Mouse (Mus musculus) limb, embryonic 13.5 days (tissue): ENCODE data around the gene Tmtc4. TPM values are rescaled to one million over a fixed set of nuclear protein-coding genes. Genes with fewer than 3 reads are reported as not detected.
A peak's percentile ranks its signal among the peaks of the same experiment; 100 is the strongest.

Experiments used
- ATAC-seq: fragments of 200-750 bp; cut with Nextera tagmentation; 2 replicates; pipeline ENCODE4 v1.8.0; 2017; ENCODE audit warnings: low read depth, moderate number of reproducible peaks, moderate TSS enrichment; ENCODE audit not compliant: low FRiP score
- H3K27ac ChIP-seq: fragments of 300-500 bp; sonication (generic); 2 replicates; pipeline ENCODE4 v1.5.1; 2015; ENCODE audit warnings: inconsistent platforms, mild to moderate bottlenecking, moderate library complexity
- H3K27me3 ChIP-seq: fragments of 300-500 bp; sonication (generic); 2 replicates; pipeline ENCODE4 v1.6.1; 2015; ENCODE audit warnings: mild to moderate bottlenecking, inconsistent platforms
- H3K36me3 ChIP-seq: fragments of 300-500 bp; sonication (generic); 2 replicates; pipeline ENCODE4 v1.6.1; 2015; ENCODE audit warnings: inconsistent platforms, mild to moderate bottlenecking, moderate library complexity
- H3K4me1 ChIP-seq: fragments of 300-500 bp; sonication (generic); 2 replicates; pipeline ENCODE4 v1.6.1; 2015; ENCODE audit warnings: inconsistent platforms
- H3K4me2 ChIP-seq: fragments of 300-500 bp; sonication (generic); replicated peaks from 2 replicates; pipeline ENCODE4 v1.6.1; 2015; ENCODE audit warnings: inconsistent platforms, mild to moderate bottlenecking, moderate library complexity
- H3K4me3 ChIP-seq: fragments of 300-500 bp; sonication (generic); 2 replicates; pipeline ENCODE4 v1.5.1; 2015; ENCODE audit warnings: moderate library complexity, mild to moderate bottlenecking, inconsistent platforms
- H3K9ac ChIP-seq: fragments of 300-500 bp; sonication (generic); 2 replicates; pipeline ENCODE4 v1.6.1; 2015; ENCODE audit warnings: mild to moderate bottlenecking, inconsistent platforms
- H3K9me3 ChIP-seq: fragments of 300-500 bp; sonication (generic); 2 replicates; pipeline ENCODE4 v1.6.1; 2016; ENCODE audit warnings: inconsistent platforms
- WGBS: fragments of 180-500 bp; shearing (Covaris S2); methylation state at CpG from one replicate; pipeline ENCODE4 v1.1.7; 2015; 5-methylcytosine and 5-hydroxymethylcytosine counted together
- polyA plus RNA-seq: library from polyadenylated mRNA; unstranded; fragments of >200 nt; fragmentation: Nextera tagmentation; extraction: Ambion mirVana; gene quantifications from 2 replicates; pipeline ENCODE4 v1.2.1, GENCODE M21; 2015

Gene Tmtc4
- polyA plus RNA-seq, 1 experiment from 2014 or later: 27.3 TPM

GRCm38 (mm10) chr14:122912812-122913498 is 70.9 kb downstream of the Tmtc4 start:
- ATAC-seq: peak; percentile 76
- Histone ChIP-seq H3K9me3 (0 out of 2 replicates have a peak, but pooled peaks cover 8% of the 10 kb centered on the region), H3K4me3 (peak overlapping the region; percentile 71), H3K4me2 (peak overlapping the region; percentile 94), H3K36me3 (0 out of 2 replicates have a peak, but pooled peaks cover 5% of the 10 kb centered on the region), H3K27ac (no peak overlapping the region), H3K27me3 (no peaks in the 10 kb centered on the region), H3K9ac (peak overlapping the region; percentile 73), H3K4me1 (peaks cover 5% of the 10 kb centered on the region; the same call in 1 of the 2 replicates)
- WGBS: under 1% methylated on average over 57 of the region's 58 CpGs

GRCm38 (mm10) chr14:122912137-122912536 is 71.7 kb downstream of the Tmtc4 start:
- H3K27ac ChIP-seq: no peak overlapping the region
- H3K27me3 ChIP-seq: no peaks in the 10 kb centered on the region
- no peak overlapping the region; the same call in 1 of the 2 replicates for H3K9ac ChIP-seq
- WGBS: 30% methylated on average over 1 of the region's 1 CpGs
- 0 out of 2 replicates have a peak, but pooled peaks cover 5% of the 10 kb centered on the region for H3K36me3 ChIP-seq
- ATAC-seq: no peak
- H3K4me1 ChIP-seq: peaks cover 5% of the 10 kb centered on the region; the same call in 1 of the 2 replicates
- H3K4me3 ChIP-seq: peak overlapping the region; percentile 71
- 0 out of 2 replicates have a peak, but pooled peaks cover 9% of the 10 kb centered on the region for H3K9me3 ChIP-seq
- H3K4me2 ChIP-seq: peak overlapping the region; percentile 94

GRCm38 (mm10) chr14:122911265-122911664 is 72.6 kb downstream of the Tmtc4 start:
- no peak overlapping the region for H3K9ac ChIP-seq
- H3K27me3 ChIP-seq: no peaks in the 10 kb centered on the region
- no peak overlapping the region for H3K4me2 ChIP-seq
- 0 out of 2 replicates have a peak, but pooled peaks cover 11% of the 10 kb centered on the region for H3K9me3 ChIP-seq
- ATAC-seq: no peak
- H3K36me3 ChIP-seq: 0 out of 2 replicates have a peak, but pooled peaks cover 3% of the 10 kb centered on the region
- H3K27ac ChIP-seq: no peak overlapping the region
- no peak overlapping the region for H3K4me3 ChIP-seq
- peaks cover 5% of the 10 kb centered on the region; the same call in 1 of the 2 replicates for H3K4me1 ChIP-seq

GRCm38 (mm10) chr14:122909368-122910091 is 74.3 kb downstream of the Tmtc4 start:
- Histone ChIP-seq H3K4me1 (peaks cover 5% of the 10 kb centered on the region; the same call in 1 of the 2 replicates), H3K9ac (no peak overlapping the region), H3K27ac (no peak overlapping the region), H3K4me3 (no peak overlapping the region), H3K4me2 (no peak overlapping the region), H3K27me3 (no peaks in the 10 kb centered on the region), H3K36me3 (0 out of 2 replicates have a peak, but pooled peaks cover 6% of the 10 kb centered on the region), H3K9me3 (0 out of 2 replicates have a peak, but pooled peaks cover 11% of the 10 kb centered on the region)
- ATAC-seq: no peak
- 85% methylated on average over 5 of the region's 5 CpGs for WGBS

GRCm38 (mm10) chr14:122908075-122908474 is 75.8 kb downstream of the Tmtc4 start:
- Histone ChIP-seq H3K36me3 (0 out of 2 replicates have a peak, but pooled peaks cover 6% of the 10 kb centered on the region), H3K9ac (no peak overlapping the region), H3K9me3 (0 out of 2 replicates have a peak, but pooled peaks cover 11% of the 10 kb centered on the region), H3K27me3 (no peaks in the 10 kb centered on the region), H3K4me1 (peaks cover 7% of the 10 kb centered on the region), H3K4me3 (no peak overlapping the region), H3K4me2 (no peak overlapping the region), H3K27ac (no peak overlapping the region)
- 92% methylated on average over 4 of the region's 4 CpGs for WGBS
- no peak for ATAC-seq

- H3K4me3 ChIP-seq: no peak overlapping the region
- H3K9ac ChIP-seq: no peak overlapping the region
- WGBS: 100% methylated on average over 1 of the region's 1 CpGs
- H3K27ac ChIP-seq: no peak overlapping the region
- H3K36me3 ChIP-seq: 0 out of 2 replicates have a peak, but pooled peaks cover 6% of the 10 kb centered on the region
- no peaks in the 10 kb centered on the region for H3K27me3 ChIP-seq
- peaks cover 18% of the 10 kb centered on the region for H3K4me1 ChIP-seq
- 0 out of 2 replicates have a peak, but pooled peaks cover 11% of the 10 kb centered on the region for H3K9me3 ChIP-seq
- H3K4me2 ChIP-seq: no peak overlapping the region
- ATAC-seq: no peak
Measured at GRCm38 (mm10) chr14:122905007-122905406, 78.8 kb downstream of the Tmtc4 start.

- H3K4me2 ChIP-seq: no peak overlapping the region
- ATAC-seq: no peak
- peaks cover 18% of the 10 kb centered on the region for H3K4me1 ChIP-seq
- H3K9ac ChIP-seq: no peak overlapping the region
- H3K4me3 ChIP-seq: no peak overlapping the region
- 0 out of 2 replicates have a peak, but pooled peaks cover 6% of the 10 kb centered on the region for H3K36me3 ChIP-seq
- H3K27ac ChIP-seq: no peak overlapping the region
- 51% methylated on average over 2 of the region's 2 CpGs for WGBS
- no peaks in the 10 kb centered on the region for H3K27me3 ChIP-seq
- H3K9me3 ChIP-seq: 0 out of 2 replicates have a peak, but pooled peaks cover 11% of the 10 kb centered on the region
Measured at GRCm38 (mm10) chr14:122903923-122904351, 79.9 kb downstream of the Tmtc4 start.

- Histone ChIP-seq H3K9ac (no peak overlapping the region), H3K4me3 (no peak overlapping the region), H3K27me3 (no peaks in the 10 kb centered on the region), H3K4me1 (peaks cover 18% of the 10 kb centered on the region), H3K4me2 (no peak overlapping the region), H3K27ac (no peak overlapping the region), H3K9me3 (0 out of 2 replicates have a peak, but pooled peaks cover 3% of the 10 kb centered on the region), H3K36me3 (0 out of 2 replicates have a peak, but pooled peaks cover 4% of the 10 kb centered on the region)
- 39% methylated on average over 4 of the region's 4 CpGs for WGBS
- ATAC-seq: peak; percentile 61
Measured at GRCm38 (mm10) chr14:122902884-122903283, 81.0 kb downstream of the Tmtc4 start.

- Histone ChIP-seq H3K27ac (no peak overlapping the region), H3K9ac (no peak overlapping the region), H3K4me2 (no peak overlapping the region), H3K4me1 (peaks cover 18% of the 10 kb centered on the region), H3K27me3 (no peaks in the 10 kb centered on the region), H3K4me3 (no peak overlapping the region), H3K9me3 (0 out of 2 replicates have a peak, but pooled peaks cover 3% of the 10 kb centered on the region), H3K36me3 (0 out of 2 replicates have a peak, but pooled peaks cover 4% of the 10 kb centered on the region)
- 41% methylated on average over 2 of the region's 2 CpGs for WGBS
- ATAC-seq: no peak
Measured at GRCm38 (mm10) chr14:122902136-122902535, 81.7 kb downstream of the Tmtc4 start.

GRCm38 (mm10) chr14:122901715-122902114 is 82.1 kb downstream of the Tmtc4 start:
- peaks cover 18% of the 10 kb centered on the region for H3K4me1 ChIP-seq

GRCm38 (mm10) chr14:122901177-122901576 is 82.7 kb downstream of the Tmtc4 start:
- H3K4me1 ChIP-seq: peaks cover 18% of the 10 kb centered on the region
- no peaks in the 10 kb centered on the region for H3K27me3 ChIP-seq
- 0 out of 2 replicates have a peak, but pooled peaks cover 3% of the 10 kb centered on the region for H3K36me3 ChIP-seq
- no peak overlapping the region for H3K4me3 ChIP-seq
- no peak overlapping the region for H3K4me2 ChIP-seq
- ATAC-seq: no peak
- H3K27ac ChIP-seq: no peak overlapping the region
- no peaks in the 10 kb centered on the region for H3K9me3 ChIP-seq
- no peak overlapping the region for H3K9ac ChIP-seq
- WGBS: 73% methylated on average over 3 of the region's 3 CpGs

More at GRCm38 (mm10) chr14:122901715-122902114, 82.1 kb downstream of the Tmtc4 start:
- no peak for ATAC-seq
- H3K9me3 ChIP-seq: no peaks in the 10 kb centered on the region
- H3K4me2 ChIP-seq: no peak overlapping the region
- H3K27me3 ChIP-seq: no peaks in the 10 kb centered on the region
- no peak overlapping the region for H3K9ac ChIP-seq
- H3K36me3 ChIP-seq: 0 out of 2 replicates have a peak, but pooled peaks cover 4% of the 10 kb centered on the region
- H3K4me3 ChIP-seq: no peak overlapping the region
- WGBS: 83% methylated on average over 2 of the region's 2 CpGs
- no peak overlapping the region for H3K27ac ChIP-seq

GRCm38 (mm10) chr14:122900679-122901078 is 83.2 kb downstream of the Tmtc4 start:
- Histone ChIP-seq H3K27me3 (no peaks in the 10 kb centered on the region), H3K9me3 (no peaks in the 10 kb centered on the region), H3K9ac (no peak overlapping the region), H3K4me2 (no peak overlapping the region), H3K4me3 (no peak overlapping the region), H3K4me1 (peaks cover 18% of the 10 kb centered on the region), H3K36me3 (no peaks in the 10 kb centered on the region), H3K27ac (no peak overlapping the region)
- peak; percentile 43; the same call in 1 of the 2 replicates for ATAC-seq
